Mouse (Mus musculus): ENCODE measurements at regions not wholly inside any gene's neighbourhood (a gene's known extent, or its start where the extent isn't known, plus 50 kb on each side); places are given as distances from the start of the nearest gene placed in this dataset.

GRCm38 (mm10) chr15:64480625-64481024, 336.9 kb upstream of the Gm21798 start:
- no peak for TF ChIP-seq CTCF (IDR thresholded peaks at IDR 0.05; ENCODE audit: borderline replicate concordance, insufficient read depth, low read depth, low read length)
- no peak for TF ChIP-seq POLR2A (IDR thresholded peaks at IDR 0.05; ENCODE audit: borderline replicate concordance, insufficient read depth, low read length)
